Mouse (Mus musculus) cerebellum, postnatal 14 days (tissue): Measurements from ENCODE around the gene Hist2h2aa1.
A peak's percentile ranks its signal among the peaks of the same experiment; 100 is the strongest.
"Not testable (repeated sequence)": the region's sequence is repeated elsewhere in the genome, so short reads cannot be mapped to it uniquely, and the experiment has no call there.

Experiments
- DNase-seq, 2 experiments: peaks; one replicate each; pipeline ENCODE4 v3.0.0; 2021; ENCODE audit warnings: mixed read lengths in 2 of 2

Hist2h2aa1 gene

GRCm38 (mm10) chr3:96245003-96245886 is at the start of gene Hist2h2aa1:
Gene Hist2h2aa1 (plus strand): TSS chr3:96245497.
- peak; percentile 88 to 90 for DNase-seq

- peak; percentile 45 to 68 for DNase-seq
These were observed 49.5 kb upstream of the Hist2h2aa1 start for GRCm38 (mm10) chr3:96195616-96196313.

- no peak for DNase-seq
These were observed 48.7 kb upstream of the Hist2h2aa1 start for GRCm38 (mm10) chr3:96196437-96197128.

GRCm38 (mm10) chr3:96197129-96197749 is 48.1 kb upstream of the Hist2h2aa1 start:
- DNase-seq, result peak; percentile 90 to 92

GRCm38 (mm10) chr3:96198181-96198580 is 47.1 kb upstream of the Hist2h2aa1 start:
- DNase-seq, result no peak

GRCm38 (mm10) chr3:96198601-96199251 is 46.6 kb upstream of the Hist2h2aa1 start:
- DNase-seq, result not testable (repeated sequence)

GRCm38 (mm10) chr3:96199731-96200130 is 45.6 kb upstream of the Hist2h2aa1 start:
- no peak for DNase-seq

GRCm38 (mm10) chr3:96207819-96208218 is 37.5 kb upstream of the Hist2h2aa1 start:
- DNase-seq, result no peak

GRCm38 (mm10) chr3:96209242-96209641 is 36.1 kb upstream of the Hist2h2aa1 start:
- DNase-seq, result peak in 1 of 2 experiments; percentile 45

- DNase-seq, result peak; percentile 46 to 57
These were observed 26.1 kb upstream of the Hist2h2aa1 start for GRCm38 (mm10) chr3:96219191-96219641.

- peak; percentile 69 to 80 for DNase-seq
These were observed 25.6 kb upstream of the Hist2h2aa1 start, which contains the start of the genes Bola1 and Hist2h2ab for GRCm38 (mm10) chr3:96219661-96220130. Gene Bola1 (minus strand): TSS chr3:96219709. Gene Hist2h2ab (plus strand): TSS chr3:96219865.

GRCm38 (mm10) chr3:96220131-96220764 is 25.0 kb upstream of the Hist2h2aa1 start:
- DNase-seq, result not testable (repeated sequence)

- peak; percentile 73 to 83 for DNase-seq
These were observed 24.3 kb upstream of the Hist2h2aa1 start, which contains the start of the genes Hist2h2ac and Hist2h2be for GRCm38 (mm10) chr3:96220765-96221639. Gene Hist2h2ac (minus strand): TSS chr3:96220880. Gene Hist2h2be (plus strand): TSS chr3:96221119.

- DNase-seq, result peak in 1 of 2 experiments; percentile 30
These were observed 23.7 kb upstream of the Hist2h2aa1 start for GRCm38 (mm10) chr3:96221640-96222038.

- no peak for DNase-seq
These were observed 22.5 kb upstream of the Hist2h2aa1 start for GRCm38 (mm10) chr3:96222774-96223173.

- no peak for DNase-seq
These were observed 19.9 kb upstream of the Hist2h2aa1 start for GRCm38 (mm10) chr3:96225421-96225820.

GRCm38 (mm10) chr3:96226695-96227648 is 18.3 kb upstream of the Hist2h2aa1 start:
- DNase-seq, result no peak

GRCm38 (mm10) chr3:96228828-96229227 is 16.5 kb upstream of the Hist2h2aa1 start:
- no peak for DNase-seq

GRCm38 (mm10) chr3:96230404-96230803 is 14.9 kb upstream of the Hist2h2aa1 start:
- DNase-seq, result no peak
